Mouse (Mus musculus) megakaryocyte, embryonic 14.5 days (primary cell): Measurements from ENCODE around the gene Cacna1d.

ENCODE experiments used
- FLI1 ChIP-seq: IDR thresholded peaks from 2 replicates; pipeline ENCODE4 v1.6.1; 2012; ENCODE audit warnings: low read length, inconsistent platforms, mixed read lengths
- GATA1 ChIP-seq: IDR thresholded peaks from 3 replicates; pipeline ENCODE4 v1.6.1; 2012; ENCODE audit warnings: mixed read lengths, low read length, inconsistent platforms, borderline replicate concordance

DNA sequence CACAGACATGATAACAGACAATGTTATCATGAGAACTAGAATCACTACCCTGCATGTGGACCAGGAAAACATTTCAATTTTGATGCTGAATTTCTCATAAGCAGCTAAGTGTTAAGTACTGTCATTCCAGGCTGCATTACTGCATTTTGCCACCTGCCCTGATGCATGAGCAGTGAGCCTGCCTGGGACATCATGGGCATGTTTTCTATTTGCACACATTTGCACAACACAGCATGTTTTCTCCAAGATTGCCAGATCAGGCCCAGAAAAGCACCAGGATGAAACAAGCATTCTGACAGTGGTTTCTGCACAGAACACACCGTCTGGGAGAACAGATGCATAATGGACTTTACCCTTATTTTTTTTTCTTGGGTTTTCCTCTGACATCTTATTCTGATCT lies 294.3 kb downstream of the Cacna1d start:
- TF ChIP-seq GATA1 (no peak), FLI1 (no peak)
